Mouse (Mus musculus) intestine, embryonic 16.5 days (tissue): ENCODE data around the gene Pcp4l1. TPM values are rescaled to one million over a fixed set of nuclear protein-coding genes. Genes with fewer than 3 reads are reported as not detected.

Source experiments
- ATAC-seq: fragments of 200-750 bp; cut with Nextera tagmentation; 2 replicates; pipeline ENCODE4 v1.8.0; 2017; ENCODE audit warnings: moderate TSS enrichment, moderate library complexity
- H3K27ac ChIP-seq: fragments of 300-500 bp; sonication (generic); 2 replicates; pipeline ENCODE4 v1.5.1; 2014; ENCODE audit warnings: mild to moderate bottlenecking, low read length
- H3K27me3 ChIP-seq: fragments of 300-500 bp; sonication (generic); replicated peaks from 2 replicates; pipeline ENCODE4 v1.6.1; 2014; ENCODE audit warnings: low read length, control low read depth, mixed read lengths; ENCODE audit not compliant: control insufficient read depth, insufficient read depth
- H3K36me3 ChIP-seq: fragments of 300-500 bp; sonication (generic); 2 replicates; pipeline ENCODE4 v1.6.1; 2014; ENCODE audit warnings: low read length, control low read depth; ENCODE audit not compliant: control insufficient read depth, insufficient read depth
- H3K4me1 ChIP-seq: fragments of 300-500 bp; sonication (generic); 2 replicates; pipeline ENCODE4 v1.6.1; 2014; ENCODE audit warnings: low read length, control low read depth, mixed read lengths; ENCODE audit not compliant: control insufficient read depth, insufficient read depth
- H3K4me2 ChIP-seq: fragments of 300-500 bp; sonication (generic); 2 replicates; pipeline ENCODE4 v1.6.1; 2014; ENCODE audit warnings: low read depth, low read length, control low read depth
- H3K4me3 ChIP-seq: fragments of 300-500 bp; sonication (generic); 2 replicates; pipeline ENCODE4 v1.5.1; 2014; ENCODE audit warnings: mild to moderate bottlenecking, low read length
- H3K9ac ChIP-seq: fragments of 300-500 bp; sonication (generic); 2 replicates; pipeline ENCODE4 v1.6.1; 2014; ENCODE audit warnings: low read depth, low read length
- H3K9me3 ChIP-seq: fragments of 300-500 bp; sonication (generic); 2 replicates; pipeline ENCODE4 v1.6.1; 2016; ENCODE audit warnings: low read length, control low read depth; ENCODE audit not compliant: control insufficient read depth
- WGBS: fragments of 180-500 bp; shearing (Covaris S2); extraction: QIAGEN DNeasy Blood & Tissue Kit; methylation state at CpG from one replicate; pipeline ENCODE4 v1.1.7; 2014; 5-methylcytosine and 5-hydroxymethylcytosine counted together
- polyA plus RNA-seq: library from polyadenylated mRNA; unstranded; fragments of >200 nt; fragmentation: Nextera tagmentation; extraction: Ambion mirVana; gene quantifications from 2 replicates; pipeline ENCODE4 v1.2.1, GENCODE M21; 2015

The Pcp4l1 gene
- polyA plus RNA-seq, 1 experiment from 2014 or later = 19.4 TPM

DNA sequence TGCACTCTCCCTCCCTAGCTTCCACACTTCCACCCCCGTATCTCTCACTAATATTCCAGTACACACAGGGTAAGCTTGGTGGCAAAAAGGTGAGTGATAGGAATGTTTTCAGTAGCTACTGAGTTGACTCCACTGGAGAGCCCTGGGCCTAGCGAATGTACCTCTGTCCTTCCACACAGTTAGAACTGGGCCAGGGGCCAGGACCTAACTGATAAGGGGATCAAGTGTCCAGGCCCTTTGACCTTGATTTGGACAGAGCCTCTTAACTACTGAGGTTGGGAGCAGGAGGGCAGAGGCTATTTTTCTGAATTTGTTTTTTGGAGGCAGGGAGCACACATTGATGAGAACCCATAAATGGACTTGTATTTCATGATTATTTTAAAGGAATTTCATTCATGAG, 27.7 kb upstream of the Pcp4l1 start:
- WGBS = 76% methylated on average over 2 of the region's 2 CpGs
- 0 out of 2 replicates have a peak, but pooled peaks cover under 1% of the 10 kb centered on the region for H3K36me3 ChIP-seq
- ATAC-seq = no peak
- no peaks in the 10 kb centered on the region for H3K27me3 ChIP-seq
- H3K9me3 ChIP-seq = no peaks in the 10 kb centered on the region
- no peak overlapping the region for H3K27ac ChIP-seq
- H3K4me1 ChIP-seq = peaks cover 9% of the 10 kb centered on the region
- H3K9ac ChIP-seq = no peak overlapping the region
- no peak overlapping the region for H3K4me2 ChIP-seq
- no peak overlapping the region for H3K4me3 ChIP-seq

DNA sequence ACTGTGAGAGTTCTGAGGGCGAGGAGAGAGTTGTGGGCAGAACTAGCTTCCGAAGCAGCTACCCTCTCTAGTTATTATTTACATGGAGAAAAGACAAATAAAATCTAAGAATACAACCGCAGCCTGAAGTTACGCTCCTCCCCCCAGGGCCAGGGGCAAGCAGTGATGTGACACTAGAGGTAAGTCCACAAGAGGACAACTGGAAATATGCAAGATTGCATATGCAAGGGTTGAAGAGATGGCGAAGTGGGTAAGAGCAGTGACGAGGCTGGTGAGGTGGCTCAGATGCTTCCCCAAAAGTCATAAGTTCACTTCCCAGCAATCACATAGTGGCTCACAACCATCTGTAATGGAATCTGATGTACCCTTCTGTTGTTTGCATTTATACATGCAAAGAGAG, 27.1 kb upstream of the Pcp4l1 start:
- peak overlapping the region; percentile 66 for H3K9ac ChIP-seq

DNA sequence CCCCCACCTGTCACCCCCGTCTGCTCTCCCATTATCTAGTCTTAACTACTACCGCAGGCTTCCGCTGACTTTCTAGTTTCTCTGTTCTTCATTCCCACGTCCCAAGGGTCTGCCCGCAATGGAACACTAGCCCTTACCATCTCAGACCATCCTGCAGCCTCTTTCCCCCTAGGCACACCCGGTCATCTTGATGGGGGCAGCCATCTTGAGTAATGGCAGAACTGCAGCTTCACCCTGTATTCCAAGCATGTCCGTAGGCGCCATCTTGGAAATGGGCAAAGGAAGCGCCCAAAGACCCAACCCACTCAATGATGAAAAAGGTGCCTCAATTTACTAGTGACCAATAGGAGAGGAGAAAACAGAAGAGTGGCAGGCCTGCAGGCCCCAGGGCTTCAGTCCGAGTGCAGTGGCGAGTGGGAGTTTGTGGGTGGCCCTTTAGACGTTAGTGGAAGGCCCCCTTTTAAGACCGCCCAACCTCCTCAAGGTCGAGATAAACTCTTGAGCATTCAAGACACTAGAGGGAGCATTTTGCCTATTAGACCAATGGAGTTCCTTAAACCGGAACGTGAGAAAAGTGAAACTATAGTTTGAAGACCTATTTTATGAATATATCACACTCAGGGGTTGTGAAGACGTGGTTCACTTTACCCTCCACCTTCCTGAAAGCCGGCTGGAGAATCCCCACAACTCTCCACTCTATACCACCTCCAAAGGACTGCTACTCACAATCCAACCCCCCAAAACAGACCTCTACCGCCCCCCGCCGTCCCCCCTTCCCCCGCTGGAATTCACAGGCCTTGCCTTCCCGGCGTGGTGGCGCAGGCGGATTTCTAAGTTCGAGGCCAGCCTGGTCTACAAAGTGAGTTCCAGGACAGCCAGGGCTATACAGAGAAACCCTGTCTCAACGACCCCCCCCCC, 26.4 kb upstream of the Pcp4l1 start, which contains the start of gene Tomm40l:
Gene Tomm40l, minus strand, starts transcription at position 277 of the 918 bp plus-strand sequence.
- no peaks in the 10 kb centered on the region for H3K27me3 ChIP-seq
- 2% methylated on average over 28 of the region's 28 CpGs for WGBS
- peak; percentile 98 for ATAC-seq
- H3K9me3 ChIP-seq = no peaks in the 10 kb centered on the region
- peak within 1 kb of the TSS; percentile 64 for H3K4me3 ChIP-seq
- H3K36me3 ChIP-seq = 0 out of 2 replicates have a peak, but pooled peaks cover 2% of the 10 kb centered on the region
- peak within 1 kb of the TSS; percentile 66 for H3K9ac ChIP-seq
- peak within 1 kb of the TSS; percentile 91 for H3K27ac ChIP-seq
- H3K4me2 ChIP-seq = peak within 1 kb of the TSS; percentile 60
- H3K4me1 ChIP-seq = peaks cover 9% of the 10 kb centered on the region

More for the DNA sequence above, 27.1 kb upstream of the Pcp4l1 start:
- ATAC-seq = no peak
- Histone ChIP-seq H3K36me3 (0 out of 2 replicates have a peak, but pooled peaks cover 2% of the 10 kb centered on the region), H3K4me1 (peaks cover 9% of the 10 kb centered on the region), H3K4me2 (peak overlapping the region; percentile 51), H3K27ac (peak overlapping the region; percentile 91), H3K4me3 (peak overlapping the region; percentile 47), H3K27me3 (no peaks in the 10 kb centered on the region), H3K9me3 (no peaks in the 10 kb centered on the region)
- 77% methylated on average over 6 of the region's 6 CpGs for WGBS

DNA sequence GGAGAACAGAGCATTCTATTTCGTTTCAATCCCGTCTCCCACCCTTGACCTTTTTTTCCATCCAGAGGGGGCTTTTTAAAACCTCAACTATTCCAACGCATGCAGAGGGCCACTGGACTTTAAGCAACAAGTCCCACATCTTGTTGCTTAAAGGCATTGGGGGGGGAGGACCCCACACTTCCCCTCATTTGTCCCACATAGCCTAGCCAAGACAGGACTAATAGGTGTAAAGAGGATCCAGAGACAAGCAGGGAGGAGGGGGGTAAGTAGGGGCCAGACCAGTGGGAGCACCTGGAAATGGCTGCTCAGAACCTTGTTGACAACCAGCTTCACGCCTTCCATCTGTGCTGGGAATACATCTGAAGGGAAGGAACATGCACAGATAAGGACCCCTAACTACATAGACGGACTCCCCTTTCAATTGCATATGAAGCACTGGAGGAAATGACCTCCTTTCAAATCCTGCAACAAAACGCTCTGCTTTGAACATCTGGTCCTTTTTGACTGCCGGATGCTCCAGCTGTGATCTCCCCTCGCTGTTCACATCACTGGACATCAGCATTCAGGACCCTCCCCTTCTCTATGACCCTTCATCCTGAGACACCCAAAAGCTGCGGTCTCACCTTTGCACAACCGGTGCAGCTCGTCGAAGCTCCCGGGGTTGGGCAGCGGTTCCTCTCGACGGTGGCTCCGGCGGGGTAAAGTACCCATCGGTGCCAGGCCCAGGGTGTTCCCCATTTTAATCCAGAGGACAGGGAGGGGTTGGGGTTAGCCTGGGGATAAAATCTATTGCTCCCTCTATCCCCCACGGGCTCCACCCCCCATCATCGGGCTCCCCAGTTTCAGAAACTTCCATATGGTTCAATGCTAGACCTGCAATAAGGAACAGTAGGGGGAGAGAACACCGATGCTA, 25.5 kb upstream of the Pcp4l1 start:
- peak overlapping the region; percentile 61 for H3K9ac ChIP-seq
- peaks cover 9% of the 10 kb centered on the region for H3K4me1 ChIP-seq
- peak overlapping the region; percentile 60 for H3K4me2 ChIP-seq
- H3K27ac ChIP-seq = no peak overlapping the region
- 0 out of 2 replicates have a peak, but pooled peaks cover 2% of the 10 kb centered on the region for H3K36me3 ChIP-seq
- H3K9me3 ChIP-seq = no peaks in the 10 kb centered on the region
- no peak for ATAC-seq
- no peaks in the 10 kb centered on the region for H3K27me3 ChIP-seq
- peak overlapping the region; percentile 64 for H3K4me3 ChIP-seq
- WGBS = 5% methylated on average over 22 of the region's 22 CpGs

DNA sequence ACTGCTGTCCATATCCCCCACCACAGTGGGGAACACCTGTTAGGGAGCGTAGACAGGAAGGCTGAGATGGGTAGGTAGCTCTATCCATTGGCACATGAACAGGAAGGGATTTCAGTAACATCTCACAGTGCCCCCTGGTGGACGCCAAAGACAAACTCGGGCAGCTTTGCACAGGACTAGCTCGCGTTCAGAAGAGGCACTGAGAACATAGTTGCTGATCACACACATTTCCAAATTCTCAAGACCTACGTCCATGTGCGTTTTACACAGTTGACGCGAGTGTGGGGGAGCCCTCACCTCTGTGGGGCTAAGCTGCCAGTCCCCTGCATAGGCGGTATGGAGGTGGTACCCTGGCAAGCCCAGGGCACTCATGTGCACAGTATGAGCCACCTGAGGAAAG, 24.8 kb upstream of the Pcp4l1 start:
- Histone ChIP-seq H3K4me3 (peak overlapping the region; percentile 6), H3K4me1 (peaks cover 13% of the 10 kb centered on the region), H3K9me3 (no peaks in the 10 kb centered on the region), H3K36me3 (0 out of 2 replicates have a peak, but pooled peaks cover 2% of the 10 kb centered on the region), H3K9ac (peak overlapping the region; percentile 61; the same call in 1 of the 2 replicates), H3K4me2 (peak overlapping the region; percentile 60), H3K27me3 (no peaks in the 10 kb centered on the region), H3K27ac (no peak overlapping the region)
- ATAC-seq = peak; percentile 27; the same call in 1 of the 2 replicates
- 8% methylated on average over 10 of the region's 10 CpGs for WGBS

DNA sequence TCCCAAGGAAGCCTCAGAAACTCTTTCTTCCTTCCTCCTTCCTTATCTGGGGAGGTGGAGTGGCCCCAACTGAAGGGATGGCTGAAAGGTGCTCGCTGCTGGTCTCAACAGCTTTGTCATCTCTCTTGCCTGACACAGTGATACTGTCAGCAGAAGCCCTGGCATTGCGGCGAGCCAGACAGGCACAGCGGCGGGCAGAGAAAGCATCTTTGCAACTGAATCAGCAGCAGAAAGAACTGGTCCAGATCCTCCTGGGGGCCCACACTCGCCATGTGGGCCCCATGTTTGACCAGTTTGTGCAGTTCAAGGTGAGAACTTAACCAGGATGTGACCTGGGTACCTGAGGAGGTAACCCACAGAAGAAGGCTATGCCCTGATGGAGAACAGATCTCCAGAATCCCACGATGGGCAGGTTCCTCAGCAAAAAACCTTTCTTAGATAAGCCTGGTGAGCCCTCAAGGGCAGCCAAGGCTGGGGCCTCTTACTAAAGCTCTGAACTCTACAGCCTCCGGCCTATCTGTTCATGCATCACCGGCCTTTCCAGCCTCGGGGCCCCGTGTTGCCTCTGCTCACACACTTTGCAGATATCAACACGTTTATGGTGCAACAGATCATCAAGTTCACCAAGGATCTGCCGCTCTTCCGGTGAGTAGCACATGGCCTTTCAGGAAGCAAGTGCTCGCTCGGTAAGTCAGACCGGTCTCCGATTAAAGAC, 20.3 kb upstream of the Pcp4l1 start:
- 81% methylated on average over 18 of the region's 18 CpGs for WGBS
- peak overlapping the region; percentile 26; the same call in 1 of the 2 replicates for H3K27ac ChIP-seq
- no peak overlapping the region for H3K4me2 ChIP-seq
- no peak overlapping the region for H3K9ac ChIP-seq
- H3K9me3 ChIP-seq = no peaks in the 10 kb centered on the region
- H3K4me3 ChIP-seq = no peak overlapping the region
- H3K27me3 ChIP-seq = no peaks in the 10 kb centered on the region
- peaks cover 12% of the 10 kb centered on the region; the same call in 1 of the 2 replicates for H3K4me1 ChIP-seq
- 0 out of 2 replicates have a peak, but pooled peaks cover 2% of the 10 kb centered on the region for H3K36me3 ChIP-seq
- ATAC-seq = 0 out of 2 replicates have a peak, but pooled peaks have one; percentile 21

DNA sequence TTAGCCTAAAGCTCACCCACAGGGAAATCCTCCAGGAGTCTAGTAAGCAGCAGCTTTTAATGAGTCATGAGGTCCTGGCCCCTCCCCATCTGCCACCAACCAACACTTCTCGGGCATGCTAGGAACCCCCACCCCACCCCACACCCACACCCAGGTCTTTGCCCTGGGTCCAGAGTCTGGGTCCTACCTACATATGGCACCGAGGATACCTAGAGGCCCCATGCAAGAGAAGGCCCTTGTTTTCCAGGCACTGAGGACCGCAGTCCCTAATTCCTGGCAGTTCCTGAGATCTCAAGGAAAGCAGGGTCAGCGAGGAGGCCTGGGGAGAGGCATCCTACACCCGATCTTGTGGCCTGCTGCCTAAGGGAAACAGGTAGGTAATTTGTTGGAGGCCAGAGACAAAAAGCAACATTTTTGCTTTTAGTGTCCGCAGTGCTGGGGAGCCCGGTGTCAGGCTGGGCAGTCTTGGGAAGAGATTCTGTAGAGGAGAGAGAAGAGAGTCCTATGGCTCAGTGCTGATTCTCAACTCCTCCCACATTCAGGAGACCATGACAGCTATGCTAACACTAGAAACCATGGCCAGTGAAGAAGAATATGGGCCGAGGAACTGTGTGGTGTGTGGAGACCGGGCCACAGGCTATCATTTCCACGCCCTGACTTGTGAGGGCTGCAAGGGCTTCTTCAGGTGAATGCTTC, 17.9 kb upstream of the Pcp4l1 start, which contains the start of gene Nr1i3:
Gene Nr1i3, plus strand, starts transcription at position 170 of the 696 bp plus-strand sequence.
- no peaks in the 10 kb centered on the region for H3K9me3 ChIP-seq
- H3K9ac ChIP-seq = peak within 1 kb of the TSS; percentile 56
- 0 out of 2 replicates have a peak, but pooled peaks cover 2% of the 10 kb centered on the region for H3K36me3 ChIP-seq
- peak within 1 kb of the TSS; percentile 81 for H3K27ac ChIP-seq
- peak within 1 kb of the TSS; percentile 39 for H3K4me3 ChIP-seq
- peak within 1 kb of the TSS; percentile 34 for H3K4me2 ChIP-seq
- H3K27me3 ChIP-seq = no peaks in the 10 kb centered on the region
- 62% methylated on average over 10 of the region's 10 CpGs for WGBS
- 0 out of 2 replicates have a peak, but pooled peaks cover 6% of the 10 kb centered on the region for H3K4me1 ChIP-seq
- peak; percentile 97 for ATAC-seq

DNA sequence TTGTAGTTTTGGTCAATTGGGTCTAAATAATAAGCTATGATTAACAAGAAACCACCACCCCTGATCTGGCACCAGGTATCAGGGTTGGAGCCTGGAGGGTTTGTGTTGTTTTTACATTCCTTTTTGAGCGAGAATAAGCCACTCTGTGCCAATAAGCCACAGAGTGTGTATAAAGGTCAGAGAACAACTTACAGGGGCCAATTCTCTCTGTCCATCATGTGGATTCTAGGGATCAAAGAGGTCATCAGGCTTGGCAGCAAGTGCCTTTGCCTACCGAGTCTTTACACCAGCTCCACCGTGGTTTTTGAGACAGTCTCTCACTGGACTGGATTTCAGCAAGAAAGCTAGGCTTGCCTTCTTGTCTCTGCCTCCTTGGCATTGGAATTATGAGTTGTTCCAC, 16.8 kb upstream of the Pcp4l1 start:
- H3K27ac ChIP-seq = no peak overlapping the region
- no peak overlapping the region for H3K9ac ChIP-seq
- no peak for ATAC-seq
- no peak overlapping the region for H3K4me2 ChIP-seq
- H3K4me1 ChIP-seq = 0 out of 2 replicates have a peak, but pooled peaks cover 6% of the 10 kb centered on the region
- no peak overlapping the region for H3K4me3 ChIP-seq
- no peaks in the 10 kb centered on the region for H3K9me3 ChIP-seq
- 50% methylated on average over 3 of the region's 3 CpGs for WGBS
- H3K27me3 ChIP-seq = no peaks in the 10 kb centered on the region
- H3K36me3 ChIP-seq = no peaks in the 10 kb centered on the region
